10 mouse cellular contexts compared by ENCODE assay signal in genomic region chr6:52316413-52317184, GRCm38 (mm10). TPM values are rescaled to one million over a fixed set of nuclear protein-coding genes. Genes with fewer than 3 reads are reported as not detected.
DNase-seq lines count a peak whose midpoint lies in the region; ATAC-seq lines count a peak whose summit lies in the region.
"Had no signal": no experiment of that assay in that cellular context is flagged by ENCODE, and none has a peak within 500 bp of the region (broad histone marks: within the 10 kb centered on the region; RNA-seq: fewer than 3 reads in every experiment).

No protein-coding gene starts in this region.

- no peaks in the 10 kb centered on the region for H3K9me3 ChIP-seq in heart, embryonic 16.5 days (replicated peaks; ENCODE audit: control insufficient read depth, low read length)
- H3K9me3 ChIP-seq in embryonic facial prominence, embryonic 10.5 days = no peaks in the 10 kb centered on the region
- H3K9me3 ChIP-seq in hindbrain, embryonic 15.5 days = no peaks in the 10 kb centered on the region
- H3K9me3 ChIP-seq in midbrain, embryonic 16.5 days (replicated peaks; ENCODE audit: control insufficient read depth, low read length, poor library complexity, severe bottlenecking) = no peaks in the 10 kb centered on the region

- DNase-seq in heart, postnatal 36 days = no peak
- peak; percentile 46 for DNase-seq in embryonic facial prominence, embryonic 10.5 days (ENCODE audit: low spot score)
- DNase-seq in adrenal gland, postnatal 25 days = no peak
- no peak for DNase-seq in left cerebral cortex, postnatal 25 days (ENCODE audit: low spot score in 2 of 2)
- no peak for DNase-seq in spleen, adult 18-20 months
- DNase-seq: cerebellum, postnatal 25 days; right cerebral cortex, postnatal 4 days had no signal

- peaks cover 5% of the 10 kb centered on the region; the same call in 1 of the 2 replicates for H3K4me1 ChIP-seq in heart, embryonic 16.5 days (ENCODE audit: control insufficient read depth, insufficient read depth, low read length)
- peaks cover 20% of the 10 kb centered on the region for H3K4me1 ChIP-seq in embryonic facial prominence, embryonic 10.5 days
- H3K4me1 ChIP-seq in hindbrain, embryonic 15.5 days (replicated peaks) = peaks cover 9% of the 10 kb centered on the region
- peaks cover 6% of the 10 kb centered on the region for H3K4me1 ChIP-seq in midbrain, embryonic 16.5 days (ENCODE audit: control insufficient read depth, insufficient read depth, low read length)

- H3K27me3 ChIP-seq in heart, embryonic 16.5 days (ENCODE audit: control insufficient read depth, insufficient read depth, low read length) = peaks cover 93% of the 10 kb centered on the region
- H3K27me3 ChIP-seq in embryonic facial prominence, embryonic 10.5 days (replicated peaks; ENCODE audit: low read depth, poor library complexity, severe bottlenecking) = peaks cover 100% of the 10 kb centered on the region
- H3K27me3 ChIP-seq in hindbrain, embryonic 15.5 days = peaks cover 80% of the 10 kb centered on the region
- H3K27me3 ChIP-seq in midbrain, embryonic 16.5 days (ENCODE audit: control insufficient read depth, insufficient read depth, low read depth, low read length) = peaks cover 72% of the 10 kb centered on the region

- no peak for ATAC-seq in heart, embryonic 16.5 days (replicated peaks; ENCODE audit: extremely low read depth, insufficient read depth, low FRiP score)
- ATAC-seq in hindbrain, embryonic 15.5 days (ENCODE audit: low FRiP score, low read depth) = no peak
- no peak for ATAC-seq in midbrain, embryonic 16.5 days

- peak overlapping the region; percentile 63 for H3K4me2 ChIP-seq in heart, embryonic 16.5 days (ENCODE audit: low read depth, low read length)
- peak overlapping the region; percentile 54 for H3K4me2 ChIP-seq in hindbrain, embryonic 15.5 days
- H3K4me2 ChIP-seq in midbrain, embryonic 16.5 days (ENCODE audit: low read length) = peak overlapping the region; percentile 45

- peak overlapping the region; percentile 41 for H3K4me3 ChIP-seq in heart, embryonic 16.5 days (ENCODE audit: low read length)
- peak overlapping the region; percentile 37 for H3K4me3 ChIP-seq in embryonic facial prominence, embryonic 10.5 days
- H3K4me3 ChIP-seq in hindbrain, embryonic 15.5 days = peak overlapping the region; percentile 26
- peak overlapping the region; percentile 23 for H3K4me3 ChIP-seq in midbrain, embryonic 16.5 days (ENCODE audit: low read depth, low read length)

- H3K9ac ChIP-seq in heart, embryonic 16.5 days (ENCODE audit: low read length) = no peak overlapping the region
- 0 out of 2 replicates have a peak overlapping the region, but pooled peaks have one; percentile 4 for H3K9ac ChIP-seq in hindbrain, embryonic 15.5 days
- H3K9ac ChIP-seq in midbrain, embryonic 16.5 days (ENCODE audit: low read depth, low read length) = no peak overlapping the region

- intact Hi-C loops in heart, postnatal 36 days (cut with DNase I) = no loop called here
- intact Hi-C loops in left cerebral cortex, postnatal 25 days (cut with DNase I) = loop anchor here (5.0 kb wide), 2 partner anchors 309 to 1139 kb away; no protein-coding TSS in a partner anchor

- no peak overlapping the region for H3K27ac ChIP-seq in heart, embryonic 16.5 days (ENCODE audit: low read length)
- no peak overlapping the region for H3K27ac ChIP-seq in embryonic facial prominence, embryonic 10.5 days (replicated peaks)
- peak overlapping the region; percentile 16; the same call in 1 of the 2 replicates for H3K27ac ChIP-seq in hindbrain, embryonic 15.5 days (replicated peaks)
- H3K27ac ChIP-seq in midbrain, embryonic 16.5 days (ENCODE audit: low read length) = no peak overlapping the region

- 3% methylated on average over 77 of the region's 81 CpGs for WGBS in heart, embryonic 16.5 days
- WGBS in embryonic facial prominence, embryonic 10.5 days = 2% methylated on average over 81 of the region's 81 CpGs
- 1% methylated on average over 78 of the region's 81 CpGs for WGBS in hindbrain, embryonic 15.5 days
- WGBS in midbrain, embryonic 16.5 days = 1% methylated on average over 70 of the region's 81 CpGs

- no peaks in the 10 kb centered on the region for H3K36me3 ChIP-seq in heart, embryonic 16.5 days (ENCODE audit: control insufficient read depth, insufficient read depth)
- no peaks in the 10 kb centered on the region for H3K36me3 ChIP-seq in embryonic facial prominence, embryonic 10.5 days (replicated peaks)
- no peaks in the 10 kb centered on the region for H3K36me3 ChIP-seq in hindbrain, embryonic 15.5 days
- H3K36me3 ChIP-seq in midbrain, embryonic 16.5 days (ENCODE audit: control insufficient read depth, insufficient read depth, low read length) = no peaks in the 10 kb centered on the region

RNA-seq across cellular contexts. Expression of gene Evx1, which starts 3.3 kb away (rescaled TPM):
- polyA plus RNA-seq in heart, embryonic 16.5 days (2015; fragmentation: Nextera tagmentation; extraction: Ambion mirVana) = 0.06 TPM in 1 of 2 replicates, not detected in the other
- not detected for total RNA-seq in heart, postnatal 36 days (2021)
- 0.19 and 0.80 TPM in 2 replicates for polyA plus RNA-seq in embryonic facial prominence, embryonic 10.5 days (2016; fragmentation: Nextera tagmentation; extraction: Ambion mirVana)
- polyA plus RNA-seq in hindbrain, embryonic 15.5 days (2015; fragmentation: Nextera tagmentation; extraction: Ambion mirVana) = 2.7 and 3.8 TPM in 2 replicates
- polyA plus RNA-seq in midbrain, embryonic 16.5 days (2015; fragmentation: Nextera tagmentation; extraction: Ambion mirVana) = 0.46 and 0.48 TPM in 2 replicates
- total RNA-seq in adrenal gland, postnatal 25 days (2021) = not detected in 2 replicates
- total RNA-seq in left cerebral cortex, postnatal 25 days (2021) = not detected

RNA-seq across cellular contexts. Expression of gene Hoxa13, which starts 55.9 kb away (rescaled TPM):
- polyA plus RNA-seq in heart, embryonic 16.5 days (2015; fragmentation: Nextera tagmentation; extraction: Ambion mirVana) = not detected in 2 replicates
- total RNA-seq in heart, postnatal 36 days (2021) = not detected
- polyA plus RNA-seq in embryonic facial prominence, embryonic 10.5 days (2016; fragmentation: Nextera tagmentation; extraction: Ambion mirVana) = not detected in 2 replicates
- polyA plus RNA-seq in hindbrain, embryonic 15.5 days (2015; fragmentation: Nextera tagmentation; extraction: Ambion mirVana) = 0.07 TPM in 1 of 2 replicates, not detected in the other
- polyA plus RNA-seq in midbrain, embryonic 16.5 days (2015; fragmentation: Nextera tagmentation; extraction: Ambion mirVana) = not detected in 2 replicates
- total RNA-seq in adrenal gland, postnatal 25 days (2021) = not detected in 2 replicates
- total RNA-seq in left cerebral cortex, postnatal 25 days (2021) = not detected
